Mouse (Mus musculus) lung, embryonic 16.5 days (tissue): ENCODE data around the gene Mfn2. TPM values are rescaled to one million over a fixed set of nuclear protein-coding genes. Genes with fewer than 3 reads are reported as not detected.
"Not testable (repeated sequence)": the region's sequence is repeated elsewhere in the genome, so short reads cannot be mapped to it uniquely, and the experiment has no call there.

Source experiments
- ATAC-seq: fragments of 200-750 bp; cut with Nextera tagmentation; 2 replicates; pipeline ENCODE4 v1.8.0; 2017; ENCODE audit warnings: low read depth, mild to moderate bottlenecking, moderate library complexity
- H3K27ac ChIP-seq: fragments of 300-500 bp; sonication (generic); 2 replicates; pipeline ENCODE4 v1.5.1; 2014; ENCODE audit warnings: mild to moderate bottlenecking, control low read depth, low read length
- H3K27me3 ChIP-seq: fragments of 300-500 bp; sonication (generic); 2 replicates; pipeline ENCODE4 v1.6.1; 2014; ENCODE audit warnings: low read depth, low read length, mixed read lengths; ENCODE audit not compliant: control insufficient read depth, insufficient read depth
- H3K36me3 ChIP-seq: fragments of 300-500 bp; sonication (generic); 2 replicates; pipeline ENCODE4 v1.6.1; 2014; ENCODE audit warnings: low read length; ENCODE audit not compliant: control insufficient read depth, insufficient read depth
- H3K4me1 ChIP-seq: fragments of 300-500 bp; sonication (generic); replicated peaks from 2 replicates; pipeline ENCODE4 v1.6.1; 2014; ENCODE audit warnings: low read length, mixed read lengths; ENCODE audit not compliant: control insufficient read depth, insufficient read depth
- H3K4me2 ChIP-seq: fragments of 300-500 bp; sonication (generic); 2 replicates; pipeline ENCODE4 v1.6.1; 2014; ENCODE audit warnings: low read depth, low read length, control low read depth
- H3K4me3 ChIP-seq: fragments of 300-500 bp; sonication (generic); 2 replicates; pipeline ENCODE4 v1.5.1; 2014; ENCODE audit warnings: mild to moderate bottlenecking, low read length, control low read depth
- H3K9ac ChIP-seq: fragments of 300-500 bp; sonication (generic); 2 replicates; pipeline ENCODE4 v1.6.1; 2014; ENCODE audit warnings: low read length, control low read depth
- H3K9me3 ChIP-seq: fragments of 300-500 bp; sonication (generic); 2 replicates; pipeline ENCODE4 v1.6.1; 2016; ENCODE audit warnings: low read length; ENCODE audit not compliant: control insufficient read depth
- WGBS: fragments of 180-500 bp; shearing (Covaris S2); extraction: QIAGEN DNeasy Blood & Tissue Kit; methylation state at CpG from one replicate; pipeline ENCODE4 v1.1.7; 2014; 5-methylcytosine and 5-hydroxymethylcytosine counted together
- polyA plus RNA-seq: library from polyadenylated mRNA; unstranded; fragments of >200 nt; fragmentation: Nextera tagmentation; extraction: Ambion mirVana; gene quantifications from 2 replicates; pipeline ENCODE4 v1.2.1, GENCODE M21; 2015

The Mfn2 gene
- polyA plus RNA-seq, 1 experiment from 2014 or later, result 36.6 TPM

- no peak overlapping the region for H3K9ac ChIP-seq
- no peak for ATAC-seq
- no peak overlapping the region for H3K4me3 ChIP-seq
- H3K4me2 ChIP-seq, result no peak overlapping the region
- H3K27me3 ChIP-seq, result no peaks in the 10 kb centered on the region
- WGBS, result 92% methylated on average over 7 of the region's 7 CpGs
- H3K36me3 ChIP-seq, result peaks cover 58% of the 10 kb centered on the region
- H3K27ac ChIP-seq, result no peak overlapping the region
- H3K4me1 ChIP-seq, result no peaks in the 10 kb centered on the region
- H3K9me3 ChIP-seq, result no peaks in the 10 kb centered on the region
Observed at GRCm38 (mm10) chr4:147881792-147882191, 22.7 kb downstream of the Mfn2 start.

GRCm38 (mm10) chr4:147879865-147880264 lies 24.6 kb downstream of the Mfn2 start:
- Histone ChIP-seq H3K9me3 (no peaks in the 10 kb centered on the region), H3K36me3 (peaks cover 63% of the 10 kb centered on the region), H3K27ac (no peak overlapping the region), H3K9ac (no peak overlapping the region), H3K4me1 (no peaks in the 10 kb centered on the region), H3K4me2 (no peak overlapping the region), H3K4me3 (no peak overlapping the region), H3K27me3 (no peaks in the 10 kb centered on the region)
- no peak for ATAC-seq
- 45% methylated on average over 5 of the region's 5 CpGs for WGBS

- Histone ChIP-seq H3K4me3 (no peak overlapping the region), H3K4me2 (no peak overlapping the region), H3K9ac (no peak overlapping the region), H3K9me3 (no peaks in the 10 kb centered on the region), H3K27ac (no peak overlapping the region), H3K4me1 (no peaks in the 10 kb centered on the region), H3K27me3 (no peaks in the 10 kb centered on the region), H3K36me3 (peaks cover 64% of the 10 kb centered on the region)
- ATAC-seq, result no peak
- WGBS, result 53% methylated on average over 2 of the region's 2 CpGs
Observed at GRCm38 (mm10) chr4:147879456-147879855, 25.0 kb downstream of the Mfn2 start.

DNA sequence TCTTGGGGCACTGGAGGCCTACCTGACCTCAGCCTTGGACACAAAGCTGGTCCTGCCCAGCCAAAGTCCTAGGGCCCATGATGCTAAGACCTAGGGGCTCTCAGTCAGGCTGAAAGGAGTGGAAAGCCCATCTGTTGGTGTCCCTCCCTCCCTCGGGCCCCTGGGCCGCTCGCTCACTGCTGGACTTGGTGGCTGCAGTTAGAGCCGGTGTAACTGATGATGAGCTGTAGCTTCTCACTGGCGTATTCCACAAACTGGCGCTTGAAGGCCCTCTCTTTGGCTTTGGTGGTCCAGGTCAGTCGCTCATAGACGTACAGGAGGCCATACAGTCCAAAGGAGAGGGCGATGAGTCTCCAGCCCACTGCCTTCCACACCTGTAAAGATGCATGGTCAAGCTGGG lies 26.0 kb downstream of the Mfn2 start:
- no peak for ATAC-seq
- Histone ChIP-seq H3K27me3 (no peaks in the 10 kb centered on the region), H3K4me3 (no peak overlapping the region), H3K4me2 (no peak overlapping the region), H3K27ac (no peak overlapping the region), H3K9ac (no peak overlapping the region), H3K9me3 (no peaks in the 10 kb centered on the region), H3K4me1 (no peaks in the 10 kb centered on the region), H3K36me3 (peaks cover 69% of the 10 kb centered on the region)
- 94% methylated on average over 9 of the region's 9 CpGs for WGBS

- Histone ChIP-seq H3K27me3 (no peaks in the 10 kb centered on the region), H3K9me3 (0 out of 2 replicates have a peak, but pooled peaks cover 2% of the 10 kb centered on the region), H3K4me1 (no peaks in the 10 kb centered on the region), H3K27ac (no peak overlapping the region), H3K4me2 (no peak overlapping the region), H3K4me3 (no peak overlapping the region), H3K36me3 (peaks cover 67% of the 10 kb centered on the region), H3K9ac (no peak overlapping the region)
- no peak for ATAC-seq
- 79% methylated on average over 4 of the region's 4 CpGs for WGBS
Observed at GRCm38 (mm10) chr4:147875852-147876575, 28.5 kb downstream of the Mfn2 start.

- peaks cover 35% of the 10 kb centered on the region for H3K36me3 ChIP-seq
- peak overlapping the region; percentile 72 for H3K4me2 ChIP-seq
- 7% methylated on average over 5 of the region's 5 CpGs for WGBS
- H3K27me3 ChIP-seq, result no peaks in the 10 kb centered on the region
- ATAC-seq, result no peak
- H3K27ac ChIP-seq, result no peak overlapping the region; the same call in 1 of the 2 replicates
- H3K4me1 ChIP-seq, result peaks cover 15% of the 10 kb centered on the region
- H3K9ac ChIP-seq, result peak overlapping the region; percentile 67
- H3K4me3 ChIP-seq, result peak overlapping the region; percentile 77
- H3K9me3 ChIP-seq, result 0 out of 2 replicates have a peak, but pooled peaks cover 3% of the 10 kb centered on the region
Observed at GRCm38 (mm10) chr4:147869238-147869637, 35.3 kb downstream of the Mfn2 start.

- H3K4me1 ChIP-seq, result peaks cover 15% of the 10 kb centered on the region
- peak within 1 kb of the TSS; percentile 80 for H3K9ac ChIP-seq
- H3K27ac ChIP-seq, result peak within 1 kb of the TSS; percentile 82
- peak; percentile 98 for ATAC-seq
- H3K4me3 ChIP-seq, result peak within 1 kb of the TSS; percentile 77
- peak within 1 kb of the TSS; percentile 72 for H3K4me2 ChIP-seq
- H3K36me3 ChIP-seq, result peaks cover 30% of the 10 kb centered on the region
- no peaks in the 10 kb centered on the region for H3K27me3 ChIP-seq
- H3K9me3 ChIP-seq, result 0 out of 2 replicates have a peak, but pooled peaks cover 3% of the 10 kb centered on the region
- WGBS, result under 1% methylated on average over 30 of the region's 30 CpGs
Observed at GRCm38 (mm10) chr4:147868450-147869031, 36.0 kb downstream of the Mfn2 start, which contains the start of the genes Miip and Fv1. Gene Miip, minus strand, starts transcription at chr4:147868816. Gene Fv1, plus strand, starts transcription at chr4:147868979.

- peaks cover 15% of the 10 kb centered on the region for H3K4me1 ChIP-seq
- ATAC-seq, result no peak; the same call in 1 of the 2 replicates
- H3K4me3 ChIP-seq, result peak overlapping the region; percentile 77
- peaks cover 30% of the 10 kb centered on the region for H3K36me3 ChIP-seq
- peak overlapping the region; percentile 82 for H3K27ac ChIP-seq
- 0 out of 2 replicates have a peak, but pooled peaks cover 3% of the 10 kb centered on the region for H3K9me3 ChIP-seq
- 3% methylated on average over 22 of the region's 22 CpGs for WGBS
- H3K4me2 ChIP-seq, result peak overlapping the region; percentile 65
- peak overlapping the region; percentile 80 for H3K9ac ChIP-seq
- H3K27me3 ChIP-seq, result no peaks in the 10 kb centered on the region
Observed at GRCm38 (mm10) chr4:147867563-147868449, 36.7 kb downstream of the Mfn2 start.

GRCm38 (mm10) chr4:147866793-147867192 lies 37.7 kb downstream of the Mfn2 start:
- peaks cover 29% of the 10 kb centered on the region for H3K36me3 ChIP-seq
- not testable (repeated sequence) for H3K4me3 ChIP-seq, H3K9me3 ChIP-seq, H3K27ac ChIP-seq, H3K9ac ChIP-seq, ATAC-seq, H3K27me3 ChIP-seq, H3K4me2 ChIP-seq
- WGBS, result 38% methylated on average over 3 of the region's 3 CpGs
- H3K4me1 ChIP-seq, result peaks cover 15% of the 10 kb centered on the region
